Mouse (Mus musculus): ENCODE results near the gene Ppt2. TPM values are rescaled to one million over a fixed set of nuclear protein-coding genes. Genes with fewer than 3 reads are reported as not detected.

Gene Ppt2
- polyA plus RNA-seq, 1 experiment from 2014 or later, result 32.9 TPM

GRCm38 (mm10) chr17:34624981-34625380 is 3.3 kb downstream of the Ppt2 start:
- H3K4me1 ChIP-seq (ENCODE audit: control insufficient read depth, insufficient read depth, low read length), result peaks cover 22% of the 10 kb centered on the region
- H3K4me2 ChIP-seq (ENCODE audit: low read depth, low read length), result no peak overlapping the region
- H3K36me3 ChIP-seq (ENCODE audit: control insufficient read depth, insufficient read depth, low read length), result peaks cover 13% of the 10 kb centered on the region
- no peak for ATAC-seq
- no peaks in the 10 kb centered on the region for H3K9me3 ChIP-seq (ENCODE audit: control insufficient read depth, low read length)
- no peak overlapping the region for H3K4me3 ChIP-seq (ENCODE audit: low read length)
- H3K27me3 ChIP-seq (replicated peaks; ENCODE audit: control insufficient read depth, insufficient read depth, low read length), result peaks cover under 1% of the 10 kb centered on the region
- H3K27ac ChIP-seq (ENCODE audit: low read length), result no peak overlapping the region
- WGBS, result 97% methylated on average over 3 of the region's 3 CpGs
- no peak overlapping the region for H3K9ac ChIP-seq (ENCODE audit: low read depth, low read length)

- WGBS, result 84% methylated on average over 9 of the region's 9 CpGs
- no peaks in the 10 kb centered on the region for H3K9me3 ChIP-seq (ENCODE audit: control insufficient read depth, low read length)
- no peak overlapping the region for H3K9ac ChIP-seq (ENCODE audit: low read depth, low read length)
- no peaks in the 10 kb centered on the region for H3K27me3 ChIP-seq (replicated peaks; ENCODE audit: control insufficient read depth, insufficient read depth, low read length)
- no peak for ATAC-seq
- H3K4me3 ChIP-seq (ENCODE audit: low read length), result no peak overlapping the region
- H3K27ac ChIP-seq (ENCODE audit: low read length), result no peak overlapping the region
- peaks cover 7% of the 10 kb centered on the region for H3K4me1 ChIP-seq (ENCODE audit: control insufficient read depth, insufficient read depth, low read length)
- H3K4me2 ChIP-seq (ENCODE audit: low read depth, low read length), result no peak overlapping the region
- peaks cover 17% of the 10 kb centered on the region for H3K36me3 ChIP-seq (ENCODE audit: control insufficient read depth, insufficient read depth, low read length)
Observed at GRCm38 (mm10) chr17:34623161-34623560, 5.1 kb downstream of the Ppt2 start.

GRCm38 (mm10) chr17:34621006-34621405 is 7.3 kb downstream of the Ppt2 start:
- H3K36me3 ChIP-seq (ENCODE audit: control insufficient read depth, insufficient read depth, low read length), result peaks cover 17% of the 10 kb centered on the region

GRCm38 (mm10) chr17:34618999-34619398 is 9.3 kb downstream of the Ppt2 start:
- H3K4me3 ChIP-seq (ENCODE audit: low read length), result no peak overlapping the region
- H3K27ac ChIP-seq (ENCODE audit: low read length), result no peak overlapping the region
- WGBS, result 13% methylated on average over 6 of the region's 6 CpGs
- no peaks in the 10 kb centered on the region for H3K9me3 ChIP-seq (ENCODE audit: control insufficient read depth, low read length)
- H3K4me1 ChIP-seq (ENCODE audit: control insufficient read depth, insufficient read depth, low read length), result no peaks in the 10 kb centered on the region
- no peak overlapping the region for H3K9ac ChIP-seq (ENCODE audit: low read depth, low read length)
- H3K27me3 ChIP-seq (replicated peaks; ENCODE audit: control insufficient read depth, insufficient read depth, low read length), result no peaks in the 10 kb centered on the region
- no peak overlapping the region for H3K4me2 ChIP-seq (ENCODE audit: low read depth, low read length)
- peaks cover 12% of the 10 kb centered on the region for H3K36me3 ChIP-seq (ENCODE audit: control insufficient read depth, insufficient read depth, low read length)
- peak; percentile 45 for ATAC-seq

More at GRCm38 (mm10) chr17:34621006-34621405, 7.3 kb downstream of the Ppt2 start:
- H3K9me3 ChIP-seq (ENCODE audit: control insufficient read depth, low read length), result no peaks in the 10 kb centered on the region
- ATAC-seq, result 0 out of 2 replicates have a peak, but pooled peaks have one; percentile 23
- H3K9ac ChIP-seq (ENCODE audit: low read depth, low read length), result no peak overlapping the region
- H3K27ac ChIP-seq (ENCODE audit: low read length), result peak overlapping the region; percentile 51
- H3K4me3 ChIP-seq (ENCODE audit: low read length), result no peak overlapping the region
- 67% methylated on average over 8 of the region's 8 CpGs for whole genome bisulfite sequencing
- no peaks in the 10 kb centered on the region for H3K27me3 ChIP-seq (replicated peaks; ENCODE audit: control insufficient read depth, insufficient read depth, low read length)
- no peak overlapping the region for H3K4me2 ChIP-seq (ENCODE audit: low read depth, low read length)
- H3K4me1 ChIP-seq (ENCODE audit: control insufficient read depth, insufficient read depth, low read length), result peaks cover under 1% of the 10 kb centered on the region; the same call in 1 of the 2 replicates

GRCm38 (mm10) chr17:34615871-34616270 is 12.4 kb downstream of the Ppt2 start, which contains the start of gene Egfl8:
Egfl8 (minus strand) TSS chr17:34615971.
- Histone ChIP-seq H3K36me3 (ENCODE audit: control insufficient read depth, insufficient read depth, low read length) (peaks cover 9% of the 10 kb centered on the region; the same call in 1 of the 2 replicates), H3K9ac (ENCODE audit: low read depth, low read length) (no peak within 1 kb of the TSS)
- no peak for ATAC-seq

GRCm38 (mm10) chr17:34613830-34614229 is 14.5 kb downstream of the Ppt2 start:
- peaks cover 3% of the 10 kb centered on the region; the same call in 1 of the 2 replicates for H3K4me1 ChIP-seq (ENCODE audit: control insufficient read depth, insufficient read depth, low read length)
- 91% methylated on average over 10 of the region's 10 CpGs for WGBS
- H3K4me2 ChIP-seq (ENCODE audit: low read depth, low read length), result no peak overlapping the region
- no peak overlapping the region for H3K4me3 ChIP-seq (ENCODE audit: low read length)
- no peak overlapping the region for H3K27ac ChIP-seq (ENCODE audit: low read length)
- no peaks in the 10 kb centered on the region for H3K9me3 ChIP-seq (ENCODE audit: control insufficient read depth, low read length)
- peaks cover 9% of the 10 kb centered on the region; the same call in 1 of the 2 replicates for H3K36me3 ChIP-seq (ENCODE audit: control insufficient read depth, insufficient read depth, low read length)
- ATAC-seq, result no peak
- no peak overlapping the region for H3K9ac ChIP-seq (ENCODE audit: low read depth, low read length)
- H3K27me3 ChIP-seq (replicated peaks; ENCODE audit: control insufficient read depth, insufficient read depth, low read length), result no peaks in the 10 kb centered on the region

More at GRCm38 (mm10) chr17:34615871-34616270, 12.4 kb downstream of the Ppt2 start, which contains the start of gene Egfl8:
- Histone ChIP-seq H3K4me2 (ENCODE audit: low read depth, low read length) (no peak within 1 kb of the TSS), H3K27me3 (replicated peaks; ENCODE audit: control insufficient read depth, insufficient read depth, low read length) (no peaks in the 10 kb centered on the region), H3K9me3 (ENCODE audit: control insufficient read depth, low read length) (no peaks in the 10 kb centered on the region), H3K4me1 (ENCODE audit: control insufficient read depth, insufficient read depth, low read length) (no peaks in the 10 kb centered on the region), H3K4me3 (ENCODE audit: low read length) (no peak within 1 kb of the TSS), H3K27ac (ENCODE audit: low read length) (no peak within 1 kb of the TSS; the same call in 1 of the 2 replicates)
- WGBS, result 68% methylated on average over 6 of the region's 6 CpGs

GRCm38 (mm10) chr17:34613054-34613645 is 15.2 kb downstream of the Ppt2 start:
- Histone ChIP-seq H3K36me3 (ENCODE audit: control insufficient read depth, insufficient read depth, low read length) (peaks cover 9% of the 10 kb centered on the region; the same call in 1 of the 2 replicates), H3K27ac (ENCODE audit: low read length) (no peak overlapping the region), H3K27me3 (replicated peaks; ENCODE audit: control insufficient read depth, insufficient read depth, low read length) (no peaks in the 10 kb centered on the region), H3K4me1 (ENCODE audit: control insufficient read depth, insufficient read depth, low read length) (peaks cover 8% of the 10 kb centered on the region; the same call in 1 of the 2 replicates), H3K4me3 (ENCODE audit: low read length) (no peak overlapping the region), H3K9ac (ENCODE audit: low read depth, low read length) (no peak overlapping the region), H3K4me2 (ENCODE audit: low read depth, low read length) (no peak overlapping the region), H3K9me3 (ENCODE audit: control insufficient read depth, low read length) (no peaks in the 10 kb centered on the region)
- WGBS, result 85% methylated on average over 11 of the region's 11 CpGs
- no peak for ATAC-seq

- Histone ChIP-seq H3K36me3 (ENCODE audit: control insufficient read depth, insufficient read depth, low read length) (peaks cover 9% of the 10 kb centered on the region; the same call in 1 of the 2 replicates), H3K4me1 (ENCODE audit: control insufficient read depth, insufficient read depth, low read length) (peaks cover 23% of the 10 kb centered on the region), H3K9me3 (ENCODE audit: control insufficient read depth, low read length) (no peaks in the 10 kb centered on the region), H3K9ac (ENCODE audit: low read depth, low read length) (no peak overlapping the region), H3K27me3 (replicated peaks; ENCODE audit: control insufficient read depth, insufficient read depth, low read length) (no peaks in the 10 kb centered on the region), H3K4me2 (ENCODE audit: low read depth, low read length) (no peak overlapping the region), H3K4me3 (ENCODE audit: low read length) (no peak overlapping the region), H3K27ac (ENCODE audit: low read length) (no peak overlapping the region)
- 91% methylated on average over 8 of the region's 8 CpGs for WGBS
- ATAC-seq, result no peak
Observed at GRCm38 (mm10) chr17:34611050-34611449, 17.3 kb downstream of the Ppt2 start.

GRCm38 (mm10) chr17:34607997-34608396 is 20.3 kb downstream of the Ppt2 start:
- H3K9ac ChIP-seq (ENCODE audit: low read depth, low read length), result 0 out of 2 replicates have a peak overlapping the region, but pooled peaks have one; percentile 18

More at GRCm38 (mm10) chr17:34607997-34608396, 20.3 kb downstream of the Ppt2 start:
- ATAC-seq, result no peak
- H3K27ac ChIP-seq (ENCODE audit: low read length), result no peak overlapping the region
- peaks cover 8% of the 10 kb centered on the region; the same call in 1 of the 2 replicates for H3K36me3 ChIP-seq (ENCODE audit: control insufficient read depth, insufficient read depth, low read length)
- no peaks in the 10 kb centered on the region for H3K9me3 ChIP-seq (ENCODE audit: control insufficient read depth, low read length)
- peaks cover 30% of the 10 kb centered on the region for H3K4me1 ChIP-seq (ENCODE audit: control insufficient read depth, insufficient read depth, low read length)
- no peaks in the 10 kb centered on the region for H3K27me3 ChIP-seq (replicated peaks; ENCODE audit: control insufficient read depth, insufficient read depth, low read length)
- no peak overlapping the region for H3K4me2 ChIP-seq (ENCODE audit: low read depth, low read length)
- 81% methylated on average over 7 of the region's 7 CpGs for WGBS
- no peak overlapping the region for H3K4me3 ChIP-seq (ENCODE audit: low read length)
